Mouse (Mus musculus) heart, embryonic 16.5 days (tissue): ENCODE data around the gene Fblim1. TPM values are rescaled to one million over a fixed set of nuclear protein-coding genes. Genes with fewer than 3 reads are reported as not detected.

Experiments
- ATAC-seq: fragments of 200-750 bp; cut with Nextera tagmentation; replicated peaks from 2 replicates; pipeline ENCODE4 v1.8.0; 2017; ENCODE audit warnings: moderate number of reproducible peaks; ENCODE audit not compliant: insufficient read depth, low FRiP score; ENCODE audit errors: extremely low read depth
- H3K27ac ChIP-seq: fragments of 300-500 bp; sonication (generic); 2 replicates; pipeline ENCODE4 v1.5.1; 2014; ENCODE audit warnings: mild to moderate bottlenecking, low read length, control low read depth, moderate library complexity
- H3K27me3 ChIP-seq: fragments of 300-500 bp; sonication (generic); 2 replicates; pipeline ENCODE4 v1.6.1; 2014; ENCODE audit warnings: low read length, mixed read lengths; ENCODE audit not compliant: control insufficient read depth, insufficient read depth
- H3K36me3 ChIP-seq: fragments of 300-500 bp; sonication (generic); 2 replicates; pipeline ENCODE4 v1.6.1; 2014; ENCODE audit not compliant: control insufficient read depth, insufficient read depth
- H3K4me1 ChIP-seq: fragments of 300-500 bp; sonication (generic); 2 replicates; pipeline ENCODE4 v1.6.1; 2014; ENCODE audit warnings: low read length, mixed read lengths; ENCODE audit not compliant: control insufficient read depth, insufficient read depth
- H3K4me2 ChIP-seq: fragments of 300-500 bp; sonication (generic); 2 replicates; pipeline ENCODE4 v1.6.1; 2014; ENCODE audit warnings: low read depth, mild to moderate bottlenecking, control low read depth, low read length
- H3K4me3 ChIP-seq: fragments of 300-500 bp; sonication (generic); 2 replicates; pipeline ENCODE4 v1.5.1; 2014; ENCODE audit warnings: mild to moderate bottlenecking, control low read depth, low read length
- H3K9ac ChIP-seq: fragments of 300-500 bp; sonication (generic); 2 replicates; pipeline ENCODE4 v1.6.1; 2014; ENCODE audit warnings: low read length, control low read depth
- H3K9me3 ChIP-seq: fragments of 300-500 bp; sonication (generic); replicated peaks from 2 replicates; pipeline ENCODE4 v1.6.1; 2016; ENCODE audit warnings: low read length; ENCODE audit not compliant: control insufficient read depth
- WGBS: fragments of 180-500 bp; shearing (Covaris S2); extraction: QIAGEN DNeasy Blood & Tissue Kit; methylation state at CpG from one replicate; pipeline ENCODE4 v1.1.7; 2014; 5-methylcytosine and 5-hydroxymethylcytosine counted together
- polyA plus RNA-seq: library from polyadenylated mRNA; unstranded; fragments of >200 nt; fragmentation: Nextera tagmentation; extraction: Ambion mirVana; gene quantifications from 2 replicates; pipeline ENCODE4 v1.2.1, GENCODE M21; 2015

Fblim1 gene
- polyA plus RNA-seq, 1 experiment from 2014 or later, result 46.9 TPM

GRCm38 (mm10) chr4:141598894-141599250 lies 7.0 kb downstream of the Fblim1 start:
- peak overlapping the region; percentile 69 for H3K27ac ChIP-seq
- WGBS, result 4% methylated on average over 9 of the region's 9 CpGs
- peak overlapping the region; percentile 86 for H3K9ac ChIP-seq
- H3K4me1 ChIP-seq, result peaks cover 37% of the 10 kb centered on the region
- no peaks in the 10 kb centered on the region; the same call in 1 of the 2 replicates for H3K27me3 ChIP-seq
- ATAC-seq, result no peak
- no peaks in the 10 kb centered on the region for H3K9me3 ChIP-seq
- H3K36me3 ChIP-seq, result peaks cover 13% of the 10 kb centered on the region
- peak overlapping the region; percentile 75 for H3K4me3 ChIP-seq
- H3K4me2 ChIP-seq, result peak overlapping the region; percentile 85

- Histone ChIP-seq H3K4me2 (peak overlapping the region; percentile 85), H3K36me3 (peaks cover 14% of the 10 kb centered on the region), H3K4me3 (peak overlapping the region; percentile 75), H3K4me1 (peaks cover 37% of the 10 kb centered on the region), H3K9me3 (no peaks in the 10 kb centered on the region), H3K27me3 (no peaks in the 10 kb centered on the region; the same call in 1 of the 2 replicates), H3K9ac (peak overlapping the region; percentile 86), H3K27ac (peak overlapping the region; percentile 69)
- WGBS, result 2% methylated on average over 19 of the region's 19 CpGs
- peak; percentile 37; the same call in 1 of the 2 replicates for ATAC-seq
These were observed 7.5 kb downstream of the Fblim1 start for GRCm38 (mm10) chr4:141598199-141598893.

GRCm38 (mm10) chr4:141596700-141597328 lies 9.1 kb downstream of the Fblim1 start:
- no peak overlapping the region for H3K4me2 ChIP-seq
- H3K4me1 ChIP-seq, result peaks cover 25% of the 10 kb centered on the region
- no peaks in the 10 kb centered on the region; the same call in 1 of the 2 replicates for H3K27me3 ChIP-seq
- ATAC-seq, result no peak
- 74% methylated on average over 8 of the region's 8 CpGs for WGBS
- H3K4me3 ChIP-seq, result no peak overlapping the region
- peaks cover 21% of the 10 kb centered on the region for H3K36me3 ChIP-seq
- H3K27ac ChIP-seq, result no peak overlapping the region
- no peaks in the 10 kb centered on the region for H3K9me3 ChIP-seq
- peak overlapping the region; percentile 41; the same call in 1 of the 2 replicates for H3K9ac ChIP-seq

GRCm38 (mm10) chr4:141595605-141596268 lies 10.2 kb downstream of the Fblim1 start:
- peaks cover 27% of the 10 kb centered on the region for H3K36me3 ChIP-seq
- WGBS, result 75% methylated on average over 9 of the region's 9 CpGs
- ATAC-seq, result no peak
- H3K27ac ChIP-seq, result no peak overlapping the region
- H3K4me2 ChIP-seq, result no peak overlapping the region
- H3K4me3 ChIP-seq, result no peak overlapping the region
- no peak overlapping the region for H3K9ac ChIP-seq
- H3K9me3 ChIP-seq, result peaks cover 3% of the 10 kb centered on the region
- H3K4me1 ChIP-seq, result peaks cover 17% of the 10 kb centered on the region
- no peaks in the 10 kb centered on the region; the same call in 1 of the 2 replicates for H3K27me3 ChIP-seq

GRCm38 (mm10) chr4:141595138-141595537 lies 10.8 kb downstream of the Fblim1 start:
- Histone ChIP-seq H3K4me2 (no peak overlapping the region), H3K27ac (no peak overlapping the region), H3K9me3 (peaks cover 3% of the 10 kb centered on the region), H3K4me3 (no peak overlapping the region), H3K27me3 (no peaks in the 10 kb centered on the region; the same call in 1 of the 2 replicates), H3K4me1 (peaks cover 11% of the 10 kb centered on the region), H3K36me3 (peaks cover 27% of the 10 kb centered on the region), H3K9ac (no peak overlapping the region)
- 91% methylated on average over 11 of the region's 11 CpGs for WGBS
- no peak for ATAC-seq

- no peaks in the 10 kb centered on the region for H3K4me1 ChIP-seq
- H3K4me3 ChIP-seq, result no peak overlapping the region
- H3K4me2 ChIP-seq, result no peak overlapping the region
- H3K27me3 ChIP-seq, result no peaks in the 10 kb centered on the region
- ATAC-seq, result no peak
- H3K27ac ChIP-seq, result no peak overlapping the region
- peaks cover 40% of the 10 kb centered on the region for H3K36me3 ChIP-seq
- peaks cover 3% of the 10 kb centered on the region for H3K9me3 ChIP-seq
- no peak overlapping the region for H3K9ac ChIP-seq
- WGBS, result 18% methylated on average over 3 of the region's 3 CpGs
These were observed 14.3 kb downstream of the Fblim1 start for GRCm38 (mm10) chr4:141591547-141591946.

GRCm38 (mm10) chr4:141583919-141584318 lies 22.0 kb downstream of the Fblim1 start:
- H3K27me3 ChIP-seq, result no peaks in the 10 kb centered on the region
- no peak overlapping the region for H3K4me3 ChIP-seq
- H3K9me3 ChIP-seq, result no peaks in the 10 kb centered on the region
- H3K4me2 ChIP-seq, result no peak overlapping the region
- H3K27ac ChIP-seq, result no peak overlapping the region
- no peak overlapping the region for H3K9ac ChIP-seq
- H3K36me3 ChIP-seq, result peaks cover 25% of the 10 kb centered on the region
- H3K4me1 ChIP-seq, result no peaks in the 10 kb centered on the region
- no peak for ATAC-seq
- 91% methylated on average over 8 of the region's 8 CpGs for WGBS

- no peak overlapping the region for H3K9ac ChIP-seq
- WGBS, result 91% methylated on average over 13 of the region's 13 CpGs
- no peak overlapping the region for H3K4me3 ChIP-seq
- ATAC-seq, result no peak
- peaks cover 29% of the 10 kb centered on the region for H3K36me3 ChIP-seq
- H3K27ac ChIP-seq, result no peak overlapping the region
- no peaks in the 10 kb centered on the region for H3K27me3 ChIP-seq
- H3K9me3 ChIP-seq, result 0 out of 2 replicates have a peak, but pooled peaks cover 3% of the 10 kb centered on the region
- no peak overlapping the region for H3K4me2 ChIP-seq
- H3K4me1 ChIP-seq, result no peaks in the 10 kb centered on the region
These were observed 24.8 kb downstream of the Fblim1 start for GRCm38 (mm10) chr4:141581051-141581450.

GRCm38 (mm10) chr4:141578833-141579232 lies 27.1 kb downstream of the Fblim1 start:
- H3K9ac ChIP-seq, result no peak overlapping the region
- H3K27ac ChIP-seq, result no peak overlapping the region
- no peak; the same call in 1 of the 2 replicates for ATAC-seq
- no peak overlapping the region for H3K4me2 ChIP-seq
- H3K4me3 ChIP-seq, result no peak overlapping the region
- 0 out of 2 replicates have a peak, but pooled peaks cover 3% of the 10 kb centered on the region for H3K9me3 ChIP-seq
- H3K36me3 ChIP-seq, result peaks cover 21% of the 10 kb centered on the region
- 30% methylated on average over 3 of the region's 3 CpGs for WGBS
- no peaks in the 10 kb centered on the region for H3K27me3 ChIP-seq
- peaks cover 5% of the 10 kb centered on the region for H3K4me1 ChIP-seq
